Mouse (Mus musculus) forebrain, embryonic 11.5 days (tissue): ENCODE results near the gene Pdgfc. TPM values are rescaled to one million over a fixed set of nuclear protein-coding genes. Genes with fewer than 3 reads are reported as not detected.

Experiments used
- ATAC-seq: fragments of 200-750 bp; cut with Nextera tagmentation; replicated peaks from 2 replicates; pipeline ENCODE4 v1.8.0; 2017; ENCODE audit warnings: moderate TSS enrichment; ENCODE audit not compliant: low FRiP score
- DNase-seq: peaks from one replicate; pipeline ENCODE4 v3.0.0-alpha.2; 2017; ENCODE audit warnings: low spot score
- H3K27ac ChIP-seq: fragments of 300-500 bp; sonication (generic); 2 replicates; pipeline ENCODE4 v1.5.1; 2014; ENCODE audit warnings: low read depth, low read length
- H3K27me3 ChIP-seq: fragments of 300-500 bp; sonication (generic); 2 replicates; pipeline ENCODE4 v1.6.1; 2014; ENCODE audit warnings: mild to moderate bottlenecking, low read length, mixed read lengths; ENCODE audit not compliant: control insufficient read depth, insufficient read depth
- H3K36me3 ChIP-seq: fragments of 300-500 bp; sonication (generic); 2 replicates; pipeline ENCODE4 v1.6.1; 2014; ENCODE audit warnings: mild to moderate bottlenecking, low read length, moderate library complexity, mixed read lengths; ENCODE audit not compliant: control insufficient read depth, insufficient read depth
- H3K4me1 ChIP-seq: fragments of 300-500 bp; sonication (generic); replicated peaks from 2 replicates; pipeline ENCODE4 v1.6.1; 2014; ENCODE audit warnings: low read length, mixed read lengths; ENCODE audit not compliant: control insufficient read depth, insufficient read depth
- H3K4me2 ChIP-seq: fragments of 300-500 bp; sonication (generic); 2 replicates; pipeline ENCODE4 v1.6.1; 2014; ENCODE audit warnings: low read depth, mild to moderate bottlenecking, low read length, moderate library complexity, mixed read lengths; ENCODE audit not compliant: severe bottlenecking
- H3K4me3 ChIP-seq: fragments of 300-500 bp; sonication (generic); 2 replicates; pipeline ENCODE4 v1.5.1; 2014; ENCODE audit warnings: low read depth, low read length
- H3K9ac ChIP-seq: fragments of 300-500 bp; sonication (generic); 2 replicates; pipeline ENCODE4 v1.6.1; 2014; ENCODE audit warnings: low read length
- H3K9me3 ChIP-seq: fragments of 300-500 bp; sonication (generic); 2 replicates; pipeline ENCODE4 v1.6.1; 2016; ENCODE audit warnings: low read length, mixed read lengths; ENCODE audit not compliant: control insufficient read depth
- WGBS: fragments of 180-500 bp; shearing (Covaris S2); extraction: QIAGEN DNeasy Blood & Tissue Kit; methylation state at CpG from one replicate; pipeline ENCODE4 v1.1.7; 2014; 5-methylcytosine and 5-hydroxymethylcytosine counted together
- polyA plus RNA-seq: library from polyadenylated mRNA; unstranded; fragments of >200 nt; fragmentation: Nextera tagmentation; extraction: Ambion mirVana; gene quantifications from 2 replicates; pipeline ENCODE4 v1.2.1, GENCODE M21; 2014

The Pdgfc gene
- polyA plus RNA-seq, 1 experiment from 2014 or later, result 12.6 TPM

DNA sequence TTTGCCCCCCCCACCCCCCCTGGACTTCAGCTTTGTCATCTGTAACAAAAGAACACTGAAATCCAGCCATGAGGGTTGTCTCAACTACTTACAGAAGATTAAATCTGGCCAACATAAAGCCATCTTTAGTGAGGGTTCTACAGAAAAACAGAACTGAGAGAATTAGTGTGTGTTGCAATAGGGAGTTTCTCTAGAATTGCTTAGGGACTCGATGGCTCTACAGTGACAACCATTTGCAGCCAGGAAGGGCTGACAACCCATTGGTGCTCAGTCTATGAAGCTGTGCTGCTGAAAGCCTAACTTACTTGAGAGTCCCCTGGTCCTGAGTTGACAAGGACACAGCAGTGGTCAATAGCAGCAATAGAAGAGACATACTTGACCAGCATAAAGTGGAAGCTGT is 21.5 kb downstream of the Pdgfc start:
- Histone ChIP-seq H3K36me3 (no peaks in the 10 kb centered on the region), H3K9me3 (no peaks in the 10 kb centered on the region), H3K9ac (no peak overlapping the region), H3K27ac (no peak overlapping the region), H3K4me1 (no peaks in the 10 kb centered on the region), H3K4me2 (no peak overlapping the region), H3K4me3 (no peak overlapping the region), H3K27me3 (no peaks in the 10 kb centered on the region)
- DNase-seq (no peak), ATAC-seq (no peak)
- 77% methylated on average over 1 of the region's 1 CpGs for WGBS

DNA sequence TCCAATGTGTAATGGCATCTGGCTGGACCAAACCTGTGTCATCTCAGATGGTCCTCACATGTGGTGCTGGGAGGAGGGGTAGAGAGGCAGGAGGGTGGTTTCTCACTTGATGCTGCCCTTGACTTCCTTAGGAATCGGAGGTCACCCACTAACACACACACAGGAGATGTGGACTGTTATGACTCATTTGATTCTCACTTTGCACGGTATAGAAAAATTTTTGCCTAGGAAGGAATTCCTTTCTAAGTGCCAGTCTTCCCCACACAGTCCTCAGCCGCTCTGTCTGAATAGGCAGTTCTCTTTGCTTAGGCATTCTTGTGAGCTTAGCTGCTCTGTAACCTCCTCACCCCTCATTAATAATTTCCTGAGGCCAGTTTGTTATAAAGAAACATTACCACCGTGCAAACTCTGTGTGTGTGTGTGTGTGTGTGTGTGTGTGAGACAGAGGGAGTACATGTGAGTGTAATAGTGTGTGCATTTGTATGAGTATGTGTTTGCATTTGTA is 22.4 kb downstream of the Pdgfc start:
- Histone ChIP-seq H3K4me1 (no peaks in the 10 kb centered on the region), H3K9ac (no peak overlapping the region), H3K27me3 (no peaks in the 10 kb centered on the region), H3K9me3 (no peaks in the 10 kb centered on the region), H3K4me3 (no peak overlapping the region), H3K4me2 (no peak overlapping the region), H3K36me3 (no peaks in the 10 kb centered on the region), H3K27ac (no peak overlapping the region)
- peak; percentile 65; the same call in 1 of the 2 replicates for ATAC-seq
- 37% methylated on average over 4 of the region's 4 CpGs for WGBS
- DNase-seq, result no peak

DNA sequence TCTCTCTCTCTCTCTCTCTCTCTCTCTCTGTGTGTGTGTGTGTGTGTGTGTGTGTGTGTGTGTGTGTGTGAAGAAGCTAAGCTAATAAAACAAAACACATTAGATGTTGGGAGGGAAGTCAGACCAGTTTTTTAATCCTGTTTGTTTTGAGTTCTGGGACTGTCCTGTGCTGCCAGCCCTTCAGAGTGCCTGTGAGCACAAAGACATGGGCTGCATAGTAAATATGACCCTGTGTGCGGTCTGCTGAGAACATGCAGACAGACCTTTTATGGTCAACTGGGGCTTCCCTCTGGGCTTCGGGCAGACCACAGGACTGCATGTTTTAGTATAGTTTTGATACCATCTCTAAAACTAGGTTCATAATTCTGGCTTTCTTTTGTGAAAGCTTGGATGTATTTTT is 32.3 kb downstream of the Pdgfc start:
- H3K27ac ChIP-seq, result no peak overlapping the region
- H3K36me3 ChIP-seq, result no peaks in the 10 kb centered on the region
- ATAC-seq (no peak), DNase-seq (no peak)
- H3K9ac ChIP-seq, result no peak overlapping the region
- no peak overlapping the region for H3K4me3 ChIP-seq
- WGBS, result 61% methylated on average over 2 of the region's 2 CpGs
- H3K27me3 ChIP-seq, result no peaks in the 10 kb centered on the region
- no peaks in the 10 kb centered on the region for H3K4me1 ChIP-seq
- no peak overlapping the region for H3K4me2 ChIP-seq
- no peaks in the 10 kb centered on the region for H3K9me3 ChIP-seq

DNA sequence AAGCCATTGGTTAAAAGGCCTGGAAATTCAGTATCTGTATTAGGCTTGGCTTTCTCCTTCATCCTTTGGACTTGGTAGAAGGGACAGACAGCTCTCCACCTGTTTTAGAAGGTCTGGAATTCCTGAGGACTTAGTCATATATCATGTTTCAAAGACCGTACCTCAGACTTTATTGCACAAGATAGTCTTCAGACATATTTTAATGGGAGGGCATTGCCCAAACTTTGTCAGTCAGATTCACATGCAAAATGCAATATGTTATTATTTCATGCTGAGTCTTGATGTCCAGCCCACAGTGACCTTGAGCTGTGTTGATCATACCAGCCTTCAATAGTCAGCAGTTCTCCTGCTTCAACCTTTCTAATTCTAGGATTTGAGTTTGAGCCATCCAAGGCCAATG is 64.9 kb downstream of the Pdgfc start:
- Histone ChIP-seq H3K27ac (no peak overlapping the region), H3K9ac (no peak overlapping the region), H3K4me2 (no peak overlapping the region), H3K9me3 (no peaks in the 10 kb centered on the region), H3K4me1 (peaks cover 5% of the 10 kb centered on the region; the same call in 1 of the 2 replicates), H3K4me3 (no peak overlapping the region), H3K36me3 (no peaks in the 10 kb centered on the region), H3K27me3 (no peaks in the 10 kb centered on the region)
- WGBS, result 92% methylated on average over 1 of the region's 1 CpGs
- ATAC-seq (no peak), DNase-seq (no peak)

DNA sequence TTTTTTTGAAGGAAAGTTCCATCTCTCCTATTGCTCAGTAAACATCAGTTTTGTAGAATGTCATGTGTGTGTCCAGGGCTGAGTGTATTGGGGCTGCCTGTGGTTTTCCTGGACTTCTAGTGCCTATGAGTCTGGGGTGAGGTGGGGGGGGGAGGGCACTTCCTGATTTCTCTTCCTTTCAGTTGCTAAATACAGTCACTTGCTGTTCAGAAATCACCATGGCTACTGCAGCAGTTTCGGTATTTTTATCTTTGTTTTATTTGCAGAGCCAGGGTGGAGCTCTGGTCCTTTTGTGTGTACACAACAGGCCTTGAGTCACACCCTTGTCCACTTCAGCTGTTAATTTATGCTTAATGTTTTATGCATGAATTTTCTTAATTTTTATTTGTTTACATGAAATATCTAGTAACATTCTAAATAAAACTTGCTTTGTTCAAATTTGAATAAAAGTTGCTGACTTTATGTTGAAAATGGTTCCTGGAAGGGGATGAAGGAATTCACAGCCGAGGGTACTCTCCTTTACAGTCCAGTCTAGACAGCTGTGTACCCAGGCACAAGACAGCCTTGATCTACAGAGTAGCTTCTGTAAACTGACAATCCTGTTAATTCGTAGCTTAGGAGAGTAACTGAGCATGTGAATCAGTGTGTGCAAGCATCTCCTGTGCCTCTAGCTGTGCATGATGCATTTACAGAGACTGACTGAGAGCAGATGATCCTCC is 66.1 kb downstream of the Pdgfc start:
- Histone ChIP-seq H3K9me3 (no peaks in the 10 kb centered on the region), H3K9ac (no peak overlapping the region), H3K4me1 (peaks cover 5% of the 10 kb centered on the region; the same call in 1 of the 2 replicates), H3K4me3 (no peak overlapping the region), H3K36me3 (no peaks in the 10 kb centered on the region), H3K27ac (no peak overlapping the region), H3K27me3 (no peaks in the 10 kb centered on the region), H3K4me2 (no peak overlapping the region)
- no peak for DNase-seq
- peak; percentile 87 for ATAC-seq
- WGBS, result 37% methylated on average over 3 of the region's 3 CpGs

DNA sequence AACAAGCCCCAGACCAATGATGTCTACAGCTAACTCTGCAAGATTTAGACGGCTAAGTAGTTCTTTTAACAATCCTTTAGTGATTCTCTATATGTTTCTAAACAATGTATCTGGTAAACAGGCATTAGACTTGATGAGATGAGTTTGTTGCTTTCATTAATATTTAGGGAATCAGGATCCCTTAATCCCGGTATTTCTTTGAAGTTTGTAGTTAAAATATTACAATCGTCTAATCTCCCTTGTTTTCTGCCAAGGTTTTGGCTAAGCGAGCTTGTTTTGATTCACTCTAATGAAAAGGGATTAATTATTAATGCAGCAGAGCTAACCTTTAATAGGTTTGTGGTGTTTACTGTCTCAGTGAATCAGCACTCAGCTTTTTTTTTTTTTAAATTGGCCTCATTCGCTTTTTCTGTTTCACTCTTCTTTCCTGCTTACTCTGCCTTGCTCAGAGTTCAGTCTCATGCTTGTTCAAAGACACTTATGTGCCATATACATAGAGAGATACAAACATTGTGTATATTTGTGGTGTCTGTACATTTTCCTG is 66.7 kb downstream of the Pdgfc start:
- Histone ChIP-seq H3K36me3 (no peaks in the 10 kb centered on the region), H3K9me3 (no peaks in the 10 kb centered on the region), H3K27me3 (no peaks in the 10 kb centered on the region), H3K4me1 (peaks cover 5% of the 10 kb centered on the region; the same call in 1 of the 2 replicates), H3K4me2 (no peak overlapping the region), H3K27ac (no peak overlapping the region), H3K9ac (no peak overlapping the region), H3K4me3 (no peak overlapping the region)
- 67% methylated on average over 5 of the region's 5 CpGs for WGBS
- DNase-seq, result no peak
- ATAC-seq, result no peak

DNA sequence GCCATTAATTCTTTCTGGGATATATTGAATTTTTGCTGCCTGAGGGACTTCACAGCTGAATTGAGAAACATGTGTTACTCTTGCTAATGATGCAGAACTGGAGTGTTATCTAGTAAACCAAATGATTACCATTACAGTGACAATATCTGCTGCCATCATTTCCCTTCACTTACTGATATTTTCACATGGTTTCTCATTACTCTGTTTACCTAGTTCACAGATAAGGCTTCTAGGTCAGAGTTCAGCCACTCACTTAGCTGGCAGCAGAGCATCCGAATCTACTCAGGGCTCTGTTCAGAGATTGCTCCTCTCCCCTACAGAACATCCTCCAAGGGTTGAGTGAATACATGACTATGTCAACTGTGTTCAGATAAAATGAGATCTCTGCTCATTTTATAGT is 71.3 kb downstream of the Pdgfc start:
- Histone ChIP-seq H3K27me3 (no peaks in the 10 kb centered on the region), H3K4me1 (0 out of 2 replicates have a peak, but pooled peaks cover 1% of the 10 kb centered on the region), H3K27ac (no peak overlapping the region), H3K9me3 (no peaks in the 10 kb centered on the region), H3K36me3 (no peaks in the 10 kb centered on the region), H3K4me3 (no peak overlapping the region), H3K4me2 (no peak overlapping the region), H3K9ac (no peak overlapping the region)
- no peak for ATAC-seq
- DNase-seq, result no peak
- WGBS, result 69% methylated on average over 1 of the region's 1 CpGs

DNA sequence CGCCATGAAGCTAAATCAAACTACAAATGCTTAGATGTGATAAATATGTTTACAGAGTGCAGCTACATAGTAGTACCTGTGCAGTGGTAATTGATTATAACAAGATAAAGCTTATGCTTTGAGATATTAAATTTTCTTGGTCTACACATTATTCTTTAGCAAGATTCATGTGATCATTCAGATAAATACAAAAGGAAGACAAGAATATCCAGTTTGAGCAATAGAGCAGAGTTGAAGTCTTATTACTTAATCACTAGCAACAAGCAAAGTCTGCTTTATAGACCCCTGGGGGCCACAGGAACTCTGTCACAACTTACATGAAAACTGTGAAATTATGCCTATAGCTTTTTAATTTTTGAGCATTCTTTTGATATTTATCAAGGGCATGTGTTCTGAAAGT is 74.8 kb downstream of the Pdgfc start:
- ATAC-seq, result no peak
- DNase-seq, result no peak

DNA sequence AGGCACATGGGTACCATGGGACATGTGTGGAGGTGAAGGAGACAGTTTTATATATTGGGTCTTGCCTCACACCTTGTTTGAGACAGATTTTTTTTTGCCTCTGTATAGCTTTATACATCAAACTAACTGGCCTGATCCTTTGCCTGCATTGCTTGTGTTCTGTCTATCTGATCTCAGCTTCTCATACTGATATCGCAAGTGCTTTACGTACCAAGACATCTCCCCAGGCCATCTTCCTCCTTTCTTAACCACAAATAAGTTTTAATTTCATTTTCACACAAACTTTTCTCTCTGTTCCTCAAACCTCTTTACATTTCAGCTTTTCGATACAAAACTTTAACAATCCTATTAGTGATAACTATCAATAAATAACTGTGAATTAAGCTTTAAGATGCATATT is 76.7 kb downstream of the Pdgfc start:
- whole genome bisulfite sequencing, result 92% methylated on average over 3 of the region's 3 CpGs

More for the DNA sequence above, 74.8 kb downstream of the Pdgfc start:
- WGBS, result 94% methylated on average over 1 of the region's 1 CpGs
- H3K4me1 ChIP-seq, result no peaks in the 10 kb centered on the region
- no peak overlapping the region for H3K4me3 ChIP-seq
- no peak overlapping the region for H3K27ac ChIP-seq
- H3K9ac ChIP-seq, result no peak overlapping the region
- no peaks in the 10 kb centered on the region for H3K9me3 ChIP-seq
- H3K27me3 ChIP-seq, result no peaks in the 10 kb centered on the region
- H3K4me2 ChIP-seq, result no peak overlapping the region
- H3K36me3 ChIP-seq, result no peaks in the 10 kb centered on the region

More for the DNA sequence above, 76.7 kb downstream of the Pdgfc start:
- Histone ChIP-seq H3K27ac (no peak overlapping the region), H3K36me3 (no peaks in the 10 kb centered on the region), H3K27me3 (no peaks in the 10 kb centered on the region), H3K4me2 (no peak overlapping the region), H3K4me3 (no peak overlapping the region), H3K9ac (no peak overlapping the region), H3K9me3 (no peaks in the 10 kb centered on the region), H3K4me1 (no peaks in the 10 kb centered on the region)
- DNase-seq (no peak), ATAC-seq (no peak)
